18 mouse cellular contexts compared by ENCODE assay signal in the genomic region with DNA sequence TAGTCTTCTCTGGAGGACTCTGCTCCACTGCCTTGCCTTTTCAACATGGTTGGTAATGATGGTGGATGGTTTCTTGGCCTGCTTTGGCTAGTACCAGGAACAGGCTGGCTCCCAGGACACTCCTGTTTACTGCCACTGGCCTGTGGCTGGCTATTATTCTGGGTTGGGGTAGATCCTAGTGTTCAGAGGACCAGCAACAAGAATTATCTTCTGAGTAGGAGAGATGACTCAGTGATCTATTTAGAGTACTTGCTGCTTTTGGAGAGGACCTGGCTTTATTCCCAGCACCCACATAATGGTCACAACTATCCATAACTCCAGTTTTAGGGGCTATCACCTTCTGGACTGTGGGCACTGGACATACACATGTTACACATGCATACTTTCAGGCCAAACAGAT. TPM values are rescaled to one million over a fixed set of nuclear protein-coding genes. Genes with fewer than 3 reads are reported as not detected.
DNase-seq lines count a peak whose midpoint lies in the region; ATAC-seq and TF ChIP-seq lines count a peak whose summit lies in the region.
"Had no signal": no experiment of that assay in that cellular context is flagged by ENCODE, and none has a peak within 500 bp of the region (broad histone marks: within the 10 kb centered on the region; RNA-seq: fewer than 3 reads in every experiment).

No protein-coding gene starts in this region.

- H3K9ac ChIP-seq in forebrain, embryonic 12.5 days = no peak overlapping the region
- no peak overlapping the region for H3K9ac ChIP-seq in midbrain, embryonic 11.5 days (ENCODE audit: low read length)
- no peak overlapping the region for H3K9ac ChIP-seq in midbrain, embryonic 14.5 days (replicated peaks; ENCODE audit: low read length)
- H3K9ac ChIP-seq: embryonic facial prominence, embryonic 12.5 days; forebrain, postnatal 0 days; heart, embryonic 15.5 days; hindbrain, embryonic 13.5 days; liver, embryonic 12.5 days; liver, postnatal 0 days; neural tube, embryonic 13.5 days had no signal

- no peak for TF ChIP-seq CTCF in left cerebral cortex, adult 2 months (IDR thresholded peaks at IDR 0.05)

- H3K4me1 ChIP-seq in forebrain, embryonic 12.5 days = no peaks in the 10 kb centered on the region
- H3K4me1 ChIP-seq in forebrain, embryonic 10.5 days = no peaks in the 10 kb centered on the region
- H3K4me1 ChIP-seq in midbrain, embryonic 11.5 days (ENCODE audit: control insufficient read depth, insufficient read depth, low read length) = no peaks in the 10 kb centered on the region
- no peaks in the 10 kb centered on the region for H3K4me1 ChIP-seq in midbrain, embryonic 14.5 days (ENCODE audit: control insufficient read depth, insufficient read depth, low read length)
- H3K4me1 ChIP-seq in heart, embryonic 10.5 days = peaks cover 5% of the 10 kb centered on the region; the same call in 1 of the 2 replicates
- H3K4me1 ChIP-seq: embryonic facial prominence, embryonic 12.5 days; hindbrain, embryonic 13.5 days; liver, embryonic 12.5 days; neural tube, embryonic 13.5 days had no signal

- intact Hi-C loops in left cerebral cortex, adult 2 months (cut with DNase I) = loop anchor here (1.0 kb wide), 1 partner anchor 54 kb away; no protein-coding TSS in a partner anchor
- intact Hi-C loops in left cerebral cortex, postnatal 14 days (cut with DNase I) = loop anchor here (5.0 kb wide), 1 partner anchor 56 kb away; no protein-coding TSS in a partner anchor

- ATAC-seq in forebrain, embryonic 12.5 days (ENCODE audit: low FRiP score) = 0 out of 2 replicates have a peak, but pooled peaks have one; percentile 42
- ATAC-seq in midbrain, embryonic 11.5 days (ENCODE audit: low FRiP score) = no peak
- ATAC-seq in midbrain, embryonic 14.5 days (ENCODE audit: low FRiP score, low TSS enrichment) = no peak
- ATAC-seq: liver, embryonic 12.5 days had no signal

- H3K4me2 ChIP-seq in forebrain, embryonic 12.5 days = no peak overlapping the region
- no peak overlapping the region for H3K4me2 ChIP-seq in midbrain, embryonic 11.5 days
- no peak overlapping the region for H3K4me2 ChIP-seq in midbrain, embryonic 14.5 days (ENCODE audit: low read length)
- H3K4me2 ChIP-seq: embryonic facial prominence, embryonic 12.5 days; heart, embryonic 15.5 days; hindbrain, embryonic 13.5 days; liver, embryonic 12.5 days; neural tube, embryonic 13.5 days had no signal

- no peak for DNase-seq in forebrain, embryonic 10.5 days (ENCODE audit: extremely low spot score, low spot score)
- no peak for DNase-seq in left cerebral cortex, adult 2 months (ENCODE audit: extremely low spot score in 1 of 2, low spot score in 2 of 2)
- no peak for DNase-seq in left cerebral cortex, postnatal 14 days (ENCODE audit: low spot score in 2 of 2)
- peak; percentile 82 for DNase-seq in midbrain, embryonic 11.5 days (ENCODE audit: low spot score, missing footprints)
- DNase-seq in midbrain, embryonic 14.5 days = no peak
- DNase-seq in heart, embryonic 10.5 days (ENCODE audit: low spot score) = no peak
- DNase-seq: thymus, adult 18-20 months had no signal

- peaks cover 75% of the 10 kb centered on the region for H3K36me3 ChIP-seq in forebrain, embryonic 12.5 days (replicated peaks)
- H3K36me3 ChIP-seq in forebrain, embryonic 10.5 days (replicated peaks) = peaks cover 86% of the 10 kb centered on the region
- H3K36me3 ChIP-seq in midbrain, embryonic 11.5 days (ENCODE audit: control insufficient read depth, insufficient read depth, low read length) = peaks cover 11% of the 10 kb centered on the region
- peaks cover 39% of the 10 kb centered on the region for H3K36me3 ChIP-seq in midbrain, embryonic 14.5 days (ENCODE audit: control insufficient read depth, insufficient read depth, low read length)
- peaks cover 61% of the 10 kb centered on the region for H3K36me3 ChIP-seq in heart, embryonic 10.5 days

- no peaks in the 10 kb centered on the region for H3K27me3 ChIP-seq in forebrain, embryonic 12.5 days
- no peaks in the 10 kb centered on the region; the same call in 1 of the 2 replicates for H3K27me3 ChIP-seq in forebrain, embryonic 10.5 days (ENCODE audit: poor library complexity, severe bottlenecking)
- H3K27me3 ChIP-seq in midbrain, embryonic 11.5 days (ENCODE audit: control insufficient read depth, insufficient read depth, low read length) = no peaks in the 10 kb centered on the region
- no peaks in the 10 kb centered on the region for H3K27me3 ChIP-seq in midbrain, embryonic 14.5 days (ENCODE audit: control insufficient read depth, insufficient read depth, low read length)
- no peaks in the 10 kb centered on the region for H3K27me3 ChIP-seq in heart, embryonic 10.5 days (ENCODE audit: insufficient read depth, poor library complexity, severe bottlenecking)
- H3K27me3 ChIP-seq: embryonic facial prominence, embryonic 12.5 days; heart, embryonic 15.5 days; hindbrain, embryonic 13.5 days; liver, embryonic 12.5 days; neural tube, embryonic 13.5 days had no signal

- 0 out of 2 replicates have a peak overlapping the region, but pooled peaks have one; percentile 8 for H3K27ac ChIP-seq in forebrain, embryonic 12.5 days
- no peak overlapping the region for H3K27ac ChIP-seq in forebrain, embryonic 10.5 days
- H3K27ac ChIP-seq in left cerebral cortex, adult 2 months = peak overlapping the region; percentile 16; the same call in 1 of the 2 replicates
- no peak overlapping the region for H3K27ac ChIP-seq in midbrain, embryonic 11.5 days (ENCODE audit: low read depth, low read length)
- H3K27ac ChIP-seq in midbrain, embryonic 14.5 days (replicated peaks; ENCODE audit: low read depth, low read length) = no peak overlapping the region
- H3K27ac ChIP-seq in heart, embryonic 10.5 days = no peak overlapping the region
- H3K27ac ChIP-seq: embryonic facial prominence, embryonic 12.5 days; heart, embryonic 15.5 days; hindbrain, embryonic 13.5 days; liver, embryonic 12.5 days; neural tube, embryonic 13.5 days; stomach, postnatal 0 days had no signal

- no peak overlapping the region for H3K4me3 ChIP-seq in forebrain, embryonic 12.5 days (replicated peaks)
- H3K4me3 ChIP-seq in forebrain, embryonic 10.5 days = no peak overlapping the region
- no peak overlapping the region for H3K4me3 ChIP-seq in left cerebral cortex, adult 2 months
- H3K4me3 ChIP-seq in midbrain, embryonic 11.5 days (ENCODE audit: low read depth, low read length) = no peak overlapping the region
- no peak overlapping the region for H3K4me3 ChIP-seq in midbrain, embryonic 14.5 days (replicated peaks; ENCODE audit: low read depth, low read length)
- no peak overlapping the region for H3K4me3 ChIP-seq in heart, embryonic 10.5 days
- H3K4me3 ChIP-seq: embryonic facial prominence, embryonic 12.5 days; heart, embryonic 15.5 days; hindbrain, embryonic 13.5 days; liver, embryonic 12.5 days; neural tube, embryonic 13.5 days had no signal

- H3K9me3 ChIP-seq in forebrain, embryonic 12.5 days = no peaks in the 10 kb centered on the region
- no peaks in the 10 kb centered on the region for H3K9me3 ChIP-seq in forebrain, embryonic 10.5 days
- H3K9me3 ChIP-seq in midbrain, embryonic 11.5 days (ENCODE audit: control insufficient read depth, low read length) = no peaks in the 10 kb centered on the region
- H3K9me3 ChIP-seq in midbrain, embryonic 14.5 days (ENCODE audit: control insufficient read depth, low read length) = no peaks in the 10 kb centered on the region
- H3K9me3 ChIP-seq in heart, embryonic 10.5 days = no peaks in the 10 kb centered on the region
- H3K9me3 ChIP-seq: embryonic facial prominence, embryonic 12.5 days; G1E; heart, embryonic 15.5 days; hindbrain, embryonic 13.5 days; liver, embryonic 12.5 days; neural tube, embryonic 13.5 days had no signal

RNA-seq across cellular contexts. Expression of gene Fgfr3, which starts 16.9 kb away (rescaled TPM):
- 83.6 and 111 TPM in 2 replicates for polyA plus RNA-seq in forebrain, embryonic 12.5 days (2016; fragmentation: Nextera tagmentation; extraction: Ambion mirVana)
- 33.4 and 39.1 TPM in 2 replicates for polyA plus RNA-seq in forebrain, embryonic 10.5 days (2016; fragmentation: Nextera tagmentation; extraction: Ambion mirVana)
- total RNA-seq in left cerebral cortex, adult 2 months (2021) = 100 to 1,000 TPM; 112 to 140 TPM
- 100 to 1,000 TPM; 109 to 111 TPM for total RNA-seq in left cerebral cortex, postnatal 14 days (2021)
- polyA plus RNA-seq in midbrain, embryonic 11.5 days (2014; fragmentation: Nextera tagmentation; extraction: Ambion mirVana) = 61.8 and 68.0 TPM in 2 replicates
- polyA plus RNA-seq in midbrain, embryonic 14.5 days (2014; fragmentation: Nextera tagmentation; extraction: Ambion mirVana) = 20.9 and 21.3 TPM in 2 replicates
- polyA plus RNA-seq in heart, embryonic 10.5 days (2016; fragmentation: Nextera tagmentation; extraction: Ambion mirVana) = 5.8 and 8.6 TPM in 2 replicates
- total RNA-seq: granulocyte monocyte progenitor cell, adult 5-6 weeks had no signal

RNA-seq across cellular contexts. Expression of gene Letm1, which starts 44.3 kb away (rescaled TPM):
- polyA plus RNA-seq in forebrain, embryonic 12.5 days (2016; fragmentation: Nextera tagmentation; extraction: Ambion mirVana) = 52.5 and 58.5 TPM in 2 replicates
- polyA plus RNA-seq in forebrain, embryonic 10.5 days (2016; fragmentation: Nextera tagmentation; extraction: Ambion mirVana) = 57.8 and 59.2 TPM in 2 replicates
- 100 to 1,000 TPM in 1 of 2 experiments, 10 to 100 TPM in 1; 98.0 to 103 TPM for total RNA-seq in left cerebral cortex, adult 2 months (2021)
- 100 to 1,000 TPM; 104 to 111 TPM for total RNA-seq in left cerebral cortex, postnatal 14 days (2021)
- polyA plus RNA-seq in midbrain, embryonic 11.5 days (2014; fragmentation: Nextera tagmentation; extraction: Ambion mirVana) = 38.0 and 49.3 TPM in 2 replicates
- 64.4 and 70.3 TPM in 2 replicates for polyA plus RNA-seq in midbrain, embryonic 14.5 days (2014; fragmentation: Nextera tagmentation; extraction: Ambion mirVana)
- polyA plus RNA-seq in heart, embryonic 10.5 days (2016; fragmentation: Nextera tagmentation; extraction: Ambion mirVana) = 53.2 and 56.3 TPM in 2 replicates

Comparison
In these comparisons a context has a peak if more than half of its experiments do, and no peak if none do; other contexts are left out.
1. H3K27ac ChIP-seq: peak in forebrain, embryonic 12.5 days (single experiment) and left cerebral cortex, adult 2 months (single experiment); none in forebrain, embryonic 10.5 days (single experiment), midbrain, embryonic 11.5 days (single experiment), midbrain, embryonic 14.5 days (single experiment) and heart, embryonic 10.5 days (single experiment).